Mouse (Mus musculus): ENCODE measurements around the gene Afg1l.

Gene Afg1l

GRCm38 (mm10) chr10:42384946-42385644 is 93.3 kb downstream of the Afg1l start:
- DNase-seq (ENCODE audit: low read depth, low spot score): no peak

GRCm38 (mm10) chr10:42383708-42384107 is 94.7 kb downstream of the Afg1l start:
- no peak for DNase-seq (ENCODE audit: low read depth, low spot score)

- no peak for DNase-seq (ENCODE audit: low read depth, low spot score)
These were observed 114.1 kb downstream of the Afg1l start for GRCm38 (mm10) chr10:42364216-42364615.

- peak; percentile 44 for DNase-seq (ENCODE audit: low read depth, low spot score)
These were observed 122.4 kb downstream of the Afg1l start for GRCm38 (mm10) chr10:42355980-42356379.

- no peak for DNase-seq (ENCODE audit: low read depth, low spot score)
These were observed 130.4 kb downstream of the Afg1l start for GRCm38 (mm10) chr10:42347986-42348385.

- DNase-seq (ENCODE audit: low read depth, low spot score): no peak
These were observed 131.2 kb downstream of the Afg1l start for GRCm38 (mm10) chr10:42347127-42347526.

GRCm38 (mm10) chr10:42346179-42346877 is 132.0 kb downstream of the Afg1l start:
- DNase-seq (ENCODE audit: low read depth, low spot score): no peak

GRCm38 (mm10) chr10:42342714-42343113 is 135.7 kb downstream of the Afg1l start:
- no peak for DNase-seq (ENCODE audit: low read depth, low spot score)

GRCm38 (mm10) chr10:42341815-42342457 is 136.4 kb downstream of the Afg1l start:
- no peak for DNase-seq (ENCODE audit: low read depth, low spot score)

- DNase-seq (ENCODE audit: low read depth, low spot score): no peak
These were observed 138.0 kb downstream of the Afg1l start for GRCm38 (mm10) chr10:42340426-42340793.

GRCm38 (mm10) chr10:42339773-42340425 is 138.5 kb downstream of the Afg1l start:
- no peak for DNase-seq (ENCODE audit: low read depth, low spot score)

GRCm38 (mm10) chr10:42338456-42338855 is 139.9 kb downstream of the Afg1l start:
- no peak for DNase-seq (ENCODE audit: low read depth, low spot score)

- DNase-seq (ENCODE audit: low read depth, low spot score): peak; percentile 30
These were observed 150.8 kb downstream of the Afg1l start for GRCm38 (mm10) chr10:42327576-42327975.

- DNase-seq (ENCODE audit: low read depth, low spot score): no peak
These were observed 153.1 kb downstream of the Afg1l start for GRCm38 (mm10) chr10:42325305-42325704.

GRCm38 (mm10) chr10:42323978-42324377 is 154.4 kb downstream of the Afg1l start:
- DNase-seq (ENCODE audit: low read depth, low spot score): no peak

GRCm38 (mm10) chr10:42313222-42313786 is 165.1 kb downstream of the Afg1l start:
- no peak for DNase-seq (ENCODE audit: low read depth, low spot score)

GRCm38 (mm10) chr10:42312557-42312956 is 165.8 kb downstream of the Afg1l start:
- DNase-seq (ENCODE audit: low read depth, low spot score): peak; percentile 39

- DNase-seq (ENCODE audit: low read depth, low spot score): peak; percentile 39
These were observed 169.7 kb downstream of the Afg1l start for GRCm38 (mm10) chr10:42308687-42308987.

- peak; percentile 85 for DNase-seq (ENCODE audit: low read depth, low spot score)
These were observed 170.2 kb downstream of the Afg1l start for GRCm38 (mm10) chr10:42307980-42308686.

- DNase-seq (ENCODE audit: low read depth, low spot score): no peak
These were observed 171.9 kb downstream of the Afg1l start for GRCm38 (mm10) chr10:42306422-42306821.

- DNase-seq (ENCODE audit: low read depth, low spot score): no peak
These were observed 177.6 kb downstream of the Afg1l start for GRCm38 (mm10) chr10:42300805-42301204.
